Comparison of ENCODE assay signal across 8 mouse cellular contexts in the genomic region with DNA sequence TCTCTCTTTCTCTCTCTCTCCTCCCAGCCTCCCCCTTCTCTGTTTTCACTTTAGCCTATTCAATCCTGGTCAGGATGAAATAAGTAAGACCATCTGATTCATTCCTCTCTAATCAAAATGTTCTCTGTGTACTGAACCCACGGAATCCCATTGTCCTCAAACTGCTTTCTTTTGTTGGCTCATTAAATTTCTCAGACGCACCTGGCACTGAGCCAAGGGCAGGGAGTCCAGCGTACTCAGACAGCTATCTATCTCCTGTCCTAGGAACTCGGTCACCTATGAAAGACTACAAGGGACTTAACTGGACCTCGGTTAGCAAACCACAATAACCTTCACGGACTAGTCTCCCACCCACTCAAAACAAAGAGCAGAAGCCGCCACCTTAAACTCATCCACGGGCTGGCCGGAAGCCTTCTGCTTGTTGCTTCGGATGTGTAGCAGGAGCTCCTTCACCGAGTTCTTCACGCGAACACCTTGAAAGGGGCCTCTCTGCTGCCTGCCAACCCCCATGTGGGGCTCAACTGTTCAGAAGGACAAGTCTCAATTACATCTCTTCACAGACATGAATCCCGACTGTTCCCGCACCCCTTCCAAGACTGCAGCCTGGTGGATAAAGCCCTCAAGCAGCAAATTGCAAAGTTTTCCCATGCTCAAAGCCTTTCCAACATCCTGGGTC. TPM values are rescaled to one million over a fixed set of nuclear protein-coding genes. Genes with fewer than 3 reads are reported as not detected.
DNase-seq lines count a peak whose midpoint lies in the region; ATAC-seq and TF ChIP-seq lines count a peak whose summit lies in the region.

No protein-coding gene starts in this region.

- ATAC-seq in heart, embryonic 11.5 days (replicated peaks; ENCODE audit: insufficient number of reproducible peaks, low FRiP score, low TSS enrichment): no peak
- ATAC-seq in kidney, embryonic 16.5 days (ENCODE audit: low FRiP score, low TSS enrichment): no peak

- H3K4me3 ChIP-seq in spleen, adult 2 months (ENCODE audit: extremely low read depth, insufficient read depth, insufficient read length): peak overlapping the region; percentile 86
- peak overlapping the region; percentile 42 for H3K4me3 ChIP-seq in bone marrow, adult 2 months (replicated peaks; ENCODE audit: control insufficient read depth, low read depth, low read length)
- H3K4me3 ChIP-seq in heart, embryonic 11.5 days (ENCODE audit: low read depth, low read length): peak overlapping the region; percentile 93
- H3K4me3 ChIP-seq in kidney, embryonic 16.5 days (ENCODE audit: low read length): peak overlapping the region; percentile 93

- TF ChIP-seq POLR2A in spleen, adult 2 months (IDR thresholded peaks at IDR 0.05; ENCODE audit: low read depth, low read length): no peak
- TF ChIP-seq POLR2A in bone marrow, adult 2 months (IDR thresholded peaks at IDR 0.05; ENCODE audit: borderline replicate concordance, control insufficient read depth, low read depth, low read length): no peak

- no peaks in the 10 kb centered on the region for H3K27me3 ChIP-seq in spleen, adult 2 months (ENCODE audit: control insufficient read depth, insufficient read depth, low read length)
- H3K27me3 ChIP-seq in heart, embryonic 11.5 days (ENCODE audit: control insufficient read depth, insufficient read depth, low read length): no peaks in the 10 kb centered on the region
- H3K27me3 ChIP-seq in kidney, embryonic 16.5 days (ENCODE audit: insufficient read depth, low read length): no peaks in the 10 kb centered on the region

- no peaks in the 10 kb centered on the region for H3K9me3 ChIP-seq in heart, embryonic 11.5 days (replicated peaks; ENCODE audit: control insufficient read depth, low read length)
- peaks cover 4% of the 10 kb centered on the region for H3K9me3 ChIP-seq in kidney, embryonic 16.5 days (ENCODE audit: low read length)

- DNase-seq in spleen, adult 2 months (ENCODE audit: low read depth in 1 of 2, low spot score in 2 of 2): no peak
- no peak for DNase-seq in spleen, postnatal 14 days (ENCODE audit: low spot score in 2 of 2)
- DNase-seq in naive thymus-derived CD4-positive, alpha-beta T cell, adult 2 months (ENCODE audit: low read depth): peak; percentile 68
- DNase-seq in frontal cortex, adult 2 months (ENCODE audit: extremely low spot score in 1 of 2, low spot score in 1 of 2): no peak
- DNase-seq in right cerebral cortex, postnatal 25 days: no peak

- H3K4me1 ChIP-seq in spleen, adult 2 months (ENCODE audit: control insufficient read depth, insufficient read depth, insufficient read length): no peaks in the 10 kb centered on the region
- no peaks in the 10 kb centered on the region; the same call in 1 of the 2 replicates for H3K4me1 ChIP-seq in bone marrow, adult 2 months (ENCODE audit: control insufficient read depth, insufficient read depth, low read length)
- peaks cover 9% of the 10 kb centered on the region for H3K4me1 ChIP-seq in heart, embryonic 11.5 days (ENCODE audit: control insufficient read depth, insufficient read depth, low read length)
- H3K4me1 ChIP-seq in kidney, embryonic 16.5 days (ENCODE audit: insufficient read depth, low read length): peaks cover 28% of the 10 kb centered on the region

- no peak for TF ChIP-seq CTCF in spleen, adult 2 months (IDR thresholded peaks at IDR 0.05; ENCODE audit: extremely low read depth, insufficient read depth, insufficient read length, insufficient replicate concordance)
- no peak for TF ChIP-seq CTCF in bone marrow, adult 2 months (IDR thresholded peaks at IDR 0.05; ENCODE audit: control insufficient read depth, insufficient read depth, low read length)

- peaks cover 37% of the 10 kb centered on the region for H3K36me3 ChIP-seq in spleen, adult 2 months (ENCODE audit: control insufficient read depth, insufficient read depth, low read length)
- H3K36me3 ChIP-seq in heart, embryonic 11.5 days (ENCODE audit: control insufficient read depth, insufficient read depth, low read length): peaks cover 25% of the 10 kb centered on the region
- peaks cover 41% of the 10 kb centered on the region for H3K36me3 ChIP-seq in kidney, embryonic 16.5 days (ENCODE audit: insufficient read depth, low read length)

- H3K27ac ChIP-seq in spleen, adult 2 months (ENCODE audit: insufficient read depth, low read length): peak overlapping the region; percentile 69
- H3K27ac ChIP-seq in bone marrow, adult 2 months (ENCODE audit: control insufficient read depth, insufficient read depth, low read depth, low read length, poor library complexity): no peak overlapping the region
- H3K27ac ChIP-seq in heart, embryonic 11.5 days (ENCODE audit: low read depth, low read length): no peak overlapping the region
- H3K27ac ChIP-seq in kidney, embryonic 16.5 days (ENCODE audit: low read length): peak overlapping the region; percentile 59

- 29% methylated on average over 15 of the region's 15 CpGs for WGBS in spleen, adult 2 months
- 36% methylated on average over 15 of the region's 15 CpGs for WGBS in bone marrow, adult 2 months
- 64% methylated on average over 15 of the region's 15 CpGs for WGBS in heart, embryonic 11.5 days (ENCODE audit: insufficient replicate concordance)
- 21% methylated on average over 15 of the region's 15 CpGs for WGBS in kidney, embryonic 16.5 days

- H3K4me2 ChIP-seq in heart, embryonic 11.5 days: peak overlapping the region; percentile 84
- peak overlapping the region; percentile 79 for H3K4me2 ChIP-seq in kidney, embryonic 16.5 days (replicated peaks; ENCODE audit: low read depth, low read length)

- H3K9ac ChIP-seq in heart, embryonic 11.5 days (ENCODE audit: low read depth, low read length): peak overlapping the region; percentile 34; the same call in 1 of the 2 replicates
- H3K9ac ChIP-seq in kidney, embryonic 16.5 days (replicated peaks; ENCODE audit: low read length): peak overlapping the region; percentile 67

RNA-seq across cellular contexts. Expression of a gene that starts 19.4 kb away (rescaled TPM):
- polyA plus RNA-seq in spleen, adult 2 months (2012; rRNA removed): 16.6 and 21.5 TPM in 2 replicates
- polyA plus RNA-seq in bone marrow, adult 2 months (2011; ENCODE audit: insufficient read depth, insufficient read length, low replicate concordance, missing spikeins): 3.9 and 8.6 TPM in 2 replicates
- polyA plus RNA-seq in heart, embryonic 11.5 days (2014; fragmentation: Nextera tagmentation; extraction: Ambion mirVana): 3.5 and 3.7 TPM in 2 replicates
- polyA plus RNA-seq in kidney, embryonic 16.5 days (2015; fragmentation: Nextera tagmentation; extraction: Ambion mirVana): 4.5 and 5.1 TPM in 2 replicates
- polyA plus RNA-seq in frontal cortex, adult 2 months (2012; rRNA removed): 5.1 and 5.4 TPM in 2 replicates

Comparison
In these comparisons a context has a peak if more than half of its experiments do, and no peak if none do; other contexts are left out.
1. H3K27ac ChIP-seq: peak in spleen, adult 2 months (single experiment) and kidney, embryonic 16.5 days (single experiment); none in bone marrow, adult 2 months (single experiment) and heart, embryonic 11.5 days (single experiment).
2. H3K4me3 ChIP-seq: peak in every context shown above with its lines; median percentile 93 in heart, embryonic 11.5 days; 93 in kidney, embryonic 16.5 days; 86 in spleen, adult 2 months; 42 in bone marrow, adult 2 months.